Mouse (Mus musculus): ENCODE measurements around the gene Mansc1.
"Not testable (repeated sequence)": the region's sequence is repeated elsewhere in the genome, so short reads cannot be mapped to it uniquely, and the experiment has no call there.

Mansc1 gene

DNA sequence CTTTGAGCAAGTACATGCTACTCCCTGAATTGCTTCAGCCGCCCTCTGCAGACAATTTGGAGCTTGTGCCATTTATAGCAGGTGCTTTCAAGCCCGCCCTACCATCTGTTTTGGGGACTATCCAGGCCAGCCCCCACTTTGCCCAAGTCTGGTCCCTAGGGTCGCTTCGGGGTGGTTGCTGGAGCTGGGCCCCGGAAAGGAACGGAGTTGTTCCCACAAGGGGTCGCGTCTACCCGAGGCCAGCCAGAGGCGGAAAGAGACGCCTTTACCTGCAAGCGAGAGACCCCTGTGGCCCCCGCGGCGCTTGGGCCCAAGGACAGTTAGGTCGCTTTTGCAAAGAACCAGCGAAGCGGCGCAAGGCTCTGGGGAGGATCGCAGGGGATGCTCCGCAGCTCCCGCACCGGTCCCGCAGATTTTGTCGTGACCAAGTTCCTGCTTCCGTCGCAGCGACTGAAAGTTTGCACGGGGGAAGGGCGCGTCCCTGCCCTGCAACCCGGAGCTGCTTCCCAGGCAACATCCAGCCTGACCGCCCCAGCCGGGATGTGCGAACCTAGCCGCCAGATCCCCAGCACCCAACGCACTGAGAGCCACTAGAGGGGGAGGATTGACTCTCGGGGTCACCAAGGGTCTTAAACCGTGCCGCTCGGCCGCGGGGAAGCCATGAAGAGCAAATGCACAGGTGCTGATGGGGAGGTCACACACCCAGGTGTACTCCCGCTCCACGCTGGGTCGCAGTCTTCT is at the start of gene Mansc1:
Gene Mansc1 (minus strand): TSS at position 542 of the 741 bp plus-strand sequence.
- DNase-seq (ENCODE audit: low spot score), result no peak

DNA sequence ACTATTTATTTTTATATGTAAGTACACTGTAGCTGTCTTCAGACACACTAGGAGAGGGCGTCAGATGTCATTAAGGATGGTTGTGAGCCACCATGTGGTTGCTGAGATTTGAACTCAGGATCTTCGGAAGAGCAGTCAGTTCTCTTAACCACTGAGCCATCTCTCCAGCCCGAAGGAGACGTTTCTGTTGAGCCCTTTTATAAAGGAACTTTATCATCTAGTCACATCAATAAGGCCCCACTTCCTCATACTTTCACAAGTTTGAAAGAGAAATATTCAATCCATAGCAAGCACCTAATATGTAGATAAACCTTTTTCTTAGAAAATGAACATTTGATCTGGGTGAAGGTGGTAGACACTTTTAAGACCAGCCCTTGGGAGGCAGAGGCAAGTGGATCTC is 47.0 kb upstream of the Mansc1 start:
- not testable (repeated sequence) for DNase-seq (ENCODE audit: low spot score)

GRCm38 (mm10) chr6:134678037-134678436 is 45.7 kb upstream of the Mansc1 start:
- DNase-seq (ENCODE audit: low spot score), result no peak

DNA sequence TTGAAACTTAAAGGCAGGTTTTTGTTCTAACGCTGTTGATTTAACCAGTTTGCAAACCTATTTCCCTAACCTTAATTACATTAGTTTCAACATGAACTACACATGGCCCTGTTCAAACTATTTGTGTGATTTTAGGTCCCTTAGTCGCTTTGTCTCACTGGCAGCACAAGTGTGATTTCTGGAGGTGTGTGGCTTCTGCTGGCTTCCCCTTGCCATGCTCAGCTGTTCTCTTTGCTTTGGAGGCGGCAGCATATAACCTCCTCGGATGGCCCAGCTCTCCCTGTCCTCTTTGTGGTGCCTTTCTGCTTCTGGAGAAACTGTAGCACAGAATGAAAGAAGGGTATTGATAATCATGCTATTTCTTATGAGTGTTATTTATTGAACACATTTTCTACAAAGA is 45.2 kb upstream of the Mansc1 start:
- no peak for DNase-seq (ENCODE audit: low spot score)

- not testable (repeated sequence) for DNase-seq (ENCODE audit: low spot score)
Observed at GRCm38 (mm10) chr6:134673712-134674111, 41.4 kb upstream of the Mansc1 start.

GRCm38 (mm10) chr6:134670881-134671411 is 38.7 kb upstream of the Mansc1 start:
- DNase-seq (ENCODE audit: low spot score), result peak; percentile 63

GRCm38 (mm10) chr6:134669179-134669865 is 37.0 kb upstream of the Mansc1 start:
- DNase-seq (ENCODE audit: low spot score), result no peak

DNA sequence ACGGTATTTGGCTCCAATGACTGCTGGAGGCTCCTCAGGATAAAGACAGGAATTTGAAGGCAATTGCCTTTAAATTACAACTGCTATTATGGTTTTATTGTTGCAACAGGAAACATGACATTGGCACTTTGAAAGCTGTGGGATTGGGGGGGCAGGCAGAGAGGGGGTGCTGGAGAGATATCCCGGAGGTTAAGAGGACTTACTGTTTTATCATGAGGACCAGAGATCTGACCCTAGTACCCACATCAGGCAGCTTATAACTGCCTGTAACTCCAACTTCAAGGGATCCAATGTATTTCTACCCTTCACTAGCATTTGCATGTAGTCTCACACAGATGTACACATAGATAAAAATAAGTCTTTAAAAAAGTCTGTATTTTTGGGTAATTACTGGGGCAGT is 36.2 kb upstream of the Mansc1 start:
- no peak for DNase-seq (ENCODE audit: low spot score)

DNA sequence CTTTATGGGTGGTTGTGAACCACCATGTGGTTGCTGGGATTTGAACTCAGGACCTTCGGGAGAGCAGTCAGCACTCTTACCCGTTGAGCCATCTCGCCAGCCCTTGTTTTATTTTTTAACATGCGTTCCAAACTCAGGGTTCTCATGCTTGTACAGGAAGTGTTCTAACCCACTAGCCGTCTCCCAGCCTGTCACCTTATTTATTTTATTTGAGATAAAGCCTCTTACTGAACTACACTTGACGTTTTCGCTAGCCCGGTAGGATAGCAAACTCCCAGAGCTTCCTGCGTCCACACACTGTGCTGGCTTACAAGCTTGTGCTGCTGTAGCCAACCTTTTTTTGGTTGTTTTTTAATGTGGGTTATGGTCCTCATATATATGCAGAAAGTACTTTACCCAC is 33.5 kb upstream of the Mansc1 start:
- no peak for DNase-seq (ENCODE audit: low spot score)

- no peak for DNase-seq (ENCODE audit: low spot score)
Observed at GRCm38 (mm10) chr6:134664573-134664972, 32.3 kb upstream of the Mansc1 start.

- DNase-seq (ENCODE audit: low spot score), result no peak
Observed at GRCm38 (mm10) chr6:134660714-134661406, 28.6 kb upstream of the Mansc1 start.

DNA sequence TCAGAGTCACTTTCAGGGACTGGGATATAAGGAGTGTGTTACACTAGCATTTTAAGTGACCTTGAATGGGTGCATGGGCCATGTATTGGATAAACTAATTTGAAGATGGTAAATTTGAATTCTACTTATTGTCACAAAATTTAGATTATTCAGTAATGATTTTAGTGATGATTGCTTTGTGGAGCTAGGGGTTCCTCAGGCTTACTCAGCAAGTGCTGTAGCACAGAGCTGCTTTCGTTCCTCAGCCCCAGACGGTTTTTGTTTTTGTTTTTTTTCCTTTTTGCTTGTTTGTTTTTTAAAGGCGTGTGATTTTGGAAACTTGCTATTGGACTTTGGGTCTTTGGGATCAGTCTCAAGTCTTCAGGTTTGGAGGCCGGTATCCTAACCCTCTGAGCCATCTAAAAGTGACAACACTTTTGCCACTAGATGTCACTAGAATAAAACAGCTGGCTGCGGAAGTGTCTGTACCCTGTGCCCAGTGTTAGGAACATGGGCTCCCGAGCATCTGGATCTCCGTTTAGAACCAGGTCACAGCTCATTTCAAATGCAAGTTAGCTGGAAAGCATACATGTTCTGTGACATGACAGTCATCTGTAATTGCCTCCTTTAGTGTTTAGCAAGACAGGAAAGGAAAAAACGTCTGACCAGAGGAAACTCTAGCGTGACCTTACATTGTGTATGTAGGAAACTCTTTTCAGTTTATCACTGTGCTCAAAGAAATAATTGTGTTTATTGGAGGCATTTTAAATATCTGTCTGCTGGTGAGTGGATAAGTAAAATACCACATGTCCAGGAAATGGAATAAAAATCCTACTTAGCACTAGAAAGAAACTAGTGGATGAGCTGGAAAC is 27.0 kb upstream of the Mansc1 start:
- peak; percentile 84 for DNase-seq (ENCODE audit: low spot score)

DNA sequence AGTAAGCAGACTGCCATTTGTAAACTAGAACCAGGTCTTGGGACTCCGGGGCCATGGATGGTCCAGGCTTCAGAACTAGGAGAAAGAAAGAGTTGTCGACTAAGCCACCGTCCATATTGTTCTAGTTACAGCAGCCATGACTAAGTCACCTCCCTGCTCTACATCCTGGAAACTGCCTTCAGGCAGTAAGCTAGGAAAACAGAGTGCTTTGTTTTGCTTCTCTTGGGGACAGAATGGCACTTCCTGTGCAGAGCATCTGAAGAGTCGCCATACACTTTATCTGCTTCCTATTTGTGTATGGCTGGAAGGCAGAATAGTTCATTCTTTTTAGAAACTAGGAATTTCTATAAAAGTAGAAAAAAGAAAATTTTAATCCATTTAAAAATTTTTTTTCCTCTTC is 24.2 kb upstream of the Mansc1 start:
- DNase-seq (ENCODE audit: low spot score), result no peak

- no peak for DNase-seq (ENCODE audit: low spot score)
Observed at GRCm38 (mm10) chr6:134648356-134648755, 16.1 kb upstream of the Mansc1 start.

- DNase-seq (ENCODE audit: low spot score), result peak; percentile 30
Observed at GRCm38 (mm10) chr6:134647621-134648020, 15.3 kb upstream of the Mansc1 start.

GRCm38 (mm10) chr6:134646835-134647234 is 14.5 kb upstream of the Mansc1 start:
- DNase-seq (ENCODE audit: low spot score), result no peak

DNA sequence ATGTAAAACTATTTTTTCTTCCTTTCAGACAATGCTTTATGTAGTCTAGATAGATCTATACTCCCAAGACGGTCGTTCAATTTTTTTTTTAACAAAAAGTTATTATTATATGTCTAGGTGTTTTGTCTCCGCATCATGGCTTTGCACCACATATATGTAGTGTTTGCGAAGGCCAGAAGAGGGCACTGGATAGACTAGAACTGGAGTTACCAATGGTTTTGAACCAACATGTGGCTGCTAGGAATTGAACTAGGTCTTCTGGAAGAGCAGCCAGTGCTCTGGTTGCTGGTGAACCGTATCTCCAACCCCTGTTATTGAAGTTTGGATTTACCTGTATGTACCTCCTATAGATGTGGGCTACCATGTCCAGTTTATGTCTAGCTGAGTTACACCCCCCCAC is 11.0 kb upstream of the Mansc1 start:
- DNase-seq (ENCODE audit: low spot score), result no peak

GRCm38 (mm10) chr6:134641738-134642446 is 9.6 kb upstream of the Mansc1 start:
- peak; percentile 40 for DNase-seq (ENCODE audit: low spot score)

- peak; percentile 95 for DNase-seq (ENCODE audit: low spot score)
Observed at GRCm38 (mm10) chr6:134640485-134641475, 8.5 kb upstream of the Mansc1 start.

DNA sequence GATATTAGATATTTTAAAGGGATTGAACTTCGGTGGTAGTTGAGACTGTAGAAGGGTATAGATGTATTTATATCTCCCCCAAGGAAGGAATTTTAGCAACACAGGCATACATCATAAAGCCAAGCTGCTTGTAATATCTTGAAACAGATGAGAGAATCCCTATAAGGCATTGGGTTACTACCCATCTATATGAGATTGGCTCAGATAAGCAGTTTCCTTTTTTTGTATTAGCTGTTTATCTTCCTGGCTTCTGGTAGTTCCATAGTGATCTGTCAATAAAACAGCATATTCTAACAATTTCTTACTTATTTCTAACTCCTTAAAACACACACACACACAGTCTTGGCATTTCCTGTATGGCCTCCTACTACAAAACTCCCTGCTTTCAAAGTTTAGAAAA is 7.6 kb upstream of the Mansc1 start:
- DNase-seq (ENCODE audit: low spot score), result no peak
